ENCODE assay signal across 25 mouse cellular contexts in the genomic region with DNA sequence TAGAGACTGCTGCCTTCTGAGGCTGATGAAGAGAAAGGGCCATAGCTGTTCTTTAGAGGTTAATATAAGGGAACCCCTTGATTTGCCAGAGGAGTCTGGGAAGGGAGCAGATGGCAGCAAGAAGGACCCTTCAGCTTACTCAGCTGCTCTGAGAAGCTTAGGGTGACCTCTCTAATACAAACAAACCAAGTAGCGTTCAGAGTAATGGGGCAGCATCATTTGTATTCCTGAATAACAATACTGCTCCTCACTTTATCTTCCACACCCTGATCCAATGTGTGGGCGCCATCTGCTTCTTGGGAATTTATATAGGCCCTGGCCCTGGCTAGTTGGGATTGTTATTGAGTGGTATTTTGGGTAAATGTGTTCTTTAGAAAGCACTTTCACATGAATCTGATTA. TPM values are rescaled to one million over a fixed set of nuclear protein-coding genes. Genes with fewer than 3 reads are reported as not detected.
DNase-seq lines count a peak whose midpoint lies in the region; ATAC-seq and TF ChIP-seq lines count a peak whose summit lies in the region.
"Had no signal": no experiment of that assay in that cellular context is flagged by ENCODE, and none has a peak within 500 bp of the region (broad histone marks: within the 10 kb centered on the region; RNA-seq: fewer than 3 reads in every experiment).

No protein-coding gene starts in this region.

- H3K4me3 ChIP-seq in hindbrain, embryonic 13.5 days, result no peak overlapping the region
- no peak overlapping the region for H3K4me3 ChIP-seq in hindbrain, embryonic 10.5 days
- no peak overlapping the region for H3K4me3 ChIP-seq in ES-E14 (ENCODE audit: insufficient read depth in 1 of 2, low read depth in 1 of 2, low read length in 2 of 2, poor library complexity in 1 of 2, severe bottlenecking in 1 of 2)
- no peak overlapping the region for H3K4me3 ChIP-seq in forebrain, embryonic 15.5 days
- H3K4me3 ChIP-seq in stomach, postnatal 0 days (ENCODE audit: low read depth, low read length), result no peak overlapping the region
- H3K4me3 ChIP-seq: embryonic facial prominence, embryonic 15.5 days; heart, embryonic 12.5 days; layer of hippocampus, adult 2 months; limb, embryonic 12.5 days; myocyte had no signal

- no peak overlapping the region for H3K9ac ChIP-seq in hindbrain, embryonic 13.5 days
- no peak overlapping the region for H3K9ac ChIP-seq in ES-E14 (ENCODE audit: insufficient read depth, low read depth, low read length, poor library complexity, severe bottlenecking)
- H3K9ac ChIP-seq in forebrain, embryonic 15.5 days (replicated peaks), result no peak overlapping the region
- H3K9ac ChIP-seq in stomach, postnatal 0 days (ENCODE audit: low read length), result no peak overlapping the region
- H3K9ac ChIP-seq: embryonic facial prominence, embryonic 15.5 days; heart, embryonic 12.5 days; limb, embryonic 12.5 days; liver, postnatal 0 days had no signal

- 0 out of 2 replicates have a peak overlapping the region, but pooled peaks have one; percentile 6 for H3K27ac ChIP-seq in hindbrain, embryonic 13.5 days
- no peak overlapping the region for H3K27ac ChIP-seq in hindbrain, embryonic 10.5 days
- no peak overlapping the region for H3K27ac ChIP-seq in ES-E14 (ENCODE audit: insufficient read depth, low read depth, low read length, poor library complexity, severe bottlenecking)
- H3K27ac ChIP-seq in forebrain, embryonic 15.5 days (replicated peaks), result peak overlapping the region; percentile 48; the same call in 1 of the 2 replicates
- no peak overlapping the region for H3K27ac ChIP-seq in stomach, postnatal 0 days (replicated peaks)
- H3K27ac ChIP-seq: embryonic facial prominence, embryonic 15.5 days; hindbrain, postnatal 0 days; layer of hippocampus, adult 2 months; limb, embryonic 12.5 days had no signal

- H3K9me3 ChIP-seq in hindbrain, embryonic 13.5 days, result no peaks in the 10 kb centered on the region
- no peaks in the 10 kb centered on the region for H3K9me3 ChIP-seq in hindbrain, embryonic 10.5 days
- H3K9me3 ChIP-seq in ES-E14 (ENCODE audit: control insufficient read depth, insufficient read depth, low read depth, low read length), result no peaks in the 10 kb centered on the region
- H3K9me3 ChIP-seq in forebrain, embryonic 15.5 days, result no peaks in the 10 kb centered on the region
- H3K9me3 ChIP-seq in stomach, postnatal 0 days (ENCODE audit: control insufficient read depth, low read length), result no peaks in the 10 kb centered on the region
- H3K9me3 ChIP-seq: embryonic facial prominence, embryonic 15.5 days; heart, embryonic 12.5 days; limb, embryonic 12.5 days had no signal

- in situ Hi-C loops in ES-E14 (cut with MboI; ENCODE audit: low sequenced_read_pairs in 2 of 2, unreplicated experiment in 2 of 2), result no loop called here

- H3K36me3 ChIP-seq in hindbrain, embryonic 13.5 days, result no peaks in the 10 kb centered on the region
- H3K36me3 ChIP-seq in hindbrain, embryonic 10.5 days, result no peaks in the 10 kb centered on the region
- H3K36me3 ChIP-seq in ES-E14 (ENCODE audit: control insufficient read depth, insufficient read depth, low read length, poor library complexity, severe bottlenecking), result no peaks in the 10 kb centered on the region
- H3K36me3 ChIP-seq in forebrain, embryonic 15.5 days, result no peaks in the 10 kb centered on the region
- H3K36me3 ChIP-seq in stomach, postnatal 0 days (ENCODE audit: control insufficient read depth, insufficient read depth, low read length), result no peaks in the 10 kb centered on the region
- H3K36me3 ChIP-seq: embryonic facial prominence, embryonic 15.5 days; heart, embryonic 12.5 days; limb, embryonic 12.5 days had no signal

- TF ChIP-seq CTCF in stomach, postnatal 0 days (IDR thresholded peaks at IDR 0.05; ENCODE audit: low read depth), result no peak

- peaks cover 21% of the 10 kb centered on the region for H3K4me1 ChIP-seq in hindbrain, embryonic 13.5 days (replicated peaks)
- H3K4me1 ChIP-seq in hindbrain, embryonic 10.5 days (replicated peaks), result peaks cover 35% of the 10 kb centered on the region
- no peaks in the 10 kb centered on the region; a peak in 1 of 4 replicates for H3K4me1 ChIP-seq in ES-E14 (ENCODE audit: control insufficient read depth in 2 of 2, insufficient read depth in 2 of 2, low read length in 2 of 2, poor library complexity in 1 of 2)
- peaks cover 28% of the 10 kb centered on the region for H3K4me1 ChIP-seq in forebrain, embryonic 15.5 days
- H3K4me1 ChIP-seq in stomach, postnatal 0 days (replicated peaks; ENCODE audit: control insufficient read depth, insufficient read depth), result no peaks in the 10 kb centered on the region
- H3K4me1 ChIP-seq: embryonic facial prominence, embryonic 15.5 days; heart, embryonic 12.5 days; limb, embryonic 12.5 days had no signal

- H3K27me3 ChIP-seq in hindbrain, embryonic 13.5 days, result no peaks in the 10 kb centered on the region
- H3K27me3 ChIP-seq in hindbrain, embryonic 10.5 days (ENCODE audit: insufficient read depth, poor library complexity, severe bottlenecking), result no peaks in the 10 kb centered on the region
- no peaks in the 10 kb centered on the region for H3K27me3 ChIP-seq in forebrain, embryonic 15.5 days
- no peaks in the 10 kb centered on the region for H3K27me3 ChIP-seq in stomach, postnatal 0 days (ENCODE audit: control insufficient read depth, insufficient read depth, low read length)
- H3K27me3 ChIP-seq: embryonic facial prominence, embryonic 15.5 days; heart, embryonic 12.5 days; limb, embryonic 12.5 days had no signal

- TF ChIP-seq EP300 in stomach, postnatal 0 days (optimal IDR thresholded peaks at IDR 0.05), result no peak

- no peak overlapping the region for H3K4me2 ChIP-seq in hindbrain, embryonic 13.5 days
- H3K4me2 ChIP-seq in forebrain, embryonic 15.5 days (replicated peaks), result no peak overlapping the region
- H3K4me2 ChIP-seq in stomach, postnatal 0 days (replicated peaks; ENCODE audit: low read depth), result no peak overlapping the region
- H3K4me2 ChIP-seq: embryonic facial prominence, embryonic 15.5 days; heart, embryonic 12.5 days; limb, embryonic 12.5 days; liver, embryonic 11.5 days had no signal

- WGBS in hindbrain, embryonic 13.5 days, result 40% methylated on average over 2 of the region's 2 CpGs
- 59% methylated on average over 2 of the region's 2 CpGs for WGBS in hindbrain, embryonic 10.5 days
- 43% methylated on average over 2 of the region's 2 CpGs for WGBS in forebrain, embryonic 15.5 days
- WGBS in stomach, postnatal 0 days, result 59% methylated on average over 2 of the region's 2 CpGs

- ATAC-seq in hindbrain, embryonic 13.5 days (ENCODE audit: low FRiP score), result no peak
- ATAC-seq in forebrain, embryonic 15.5 days (replicated peaks), result no peak
- no peak for ATAC-seq in stomach, postnatal 0 days (ENCODE audit: low FRiP score, low TSS enrichment)
- ATAC-seq: hindbrain, postnatal 0 days; intestine, embryonic 16.5 days; liver, postnatal 0 days; midbrain, embryonic 16.5 days had no signal

- no peak for DNase-seq in hindbrain, embryonic 10.5 days (ENCODE audit: low spot score)
- DNase-seq in ES-E14 (ENCODE audit: low read depth, low spot score), result peak; percentile 2
- peak; percentile 9 for DNase-seq in ZHBTc4 (ENCODE audit: low read depth, low spot score)
- DNase-seq in cerebellum, adult 11 months, result no peak
- no peak for DNase-seq in stomach, postnatal 0 days (ENCODE audit: low spot score)
- DNase-seq: adrenal gland, postnatal 25 days; cerebellum, postnatal 10 days; gastrocnemius, postnatal 14 days; heart, adult 11 months; heart, postnatal 14 days; kidney, postnatal 25 days; liver, postnatal 0 days; lung, postnatal 10 days; right cerebral cortex, postnatal 14 days had no signal

TF ChIP-seq in ES-E14, 5 proteins besides CTCF, POLR2A, EP300 and RAD21:
- TF ChIP-seq HCFC1 (IDR thresholded peaks at IDR 0.05; ENCODE audit: borderline replicate concordance, insufficient read depth, low read length), result no peak
- TF ChIP-seq ZNF384 (IDR thresholded peaks at IDR 0.05; ENCODE audit: low read depth, low read length), result no peak
- TF ChIP-seq MAFK (IDR thresholded peaks at IDR 0.05; ENCODE audit: insufficient read depth, low read depth, low read length), result no peak
- TF ChIP-seq ZC3H11A (IDR thresholded peaks at IDR 0.05; ENCODE audit: borderline replicate concordance, low read depth, low read length), result no peak
- no peak for TF ChIP-seq CHD2 (IDR thresholded peaks at IDR 0.05; ENCODE audit: low read depth, low read length)

RNA-seq across cellular contexts. Expression of a gene that starts 51.5 kb away (rescaled TPM):
- polyA plus RNA-seq in hindbrain, embryonic 13.5 days (2015; fragmentation: Nextera tagmentation; extraction: Ambion mirVana), result 69.7 and 70.2 TPM in 2 replicates
- polyA plus RNA-seq in hindbrain, embryonic 10.5 days (2016; fragmentation: Nextera tagmentation; extraction: Ambion mirVana), result 106 and 115 TPM in 2 replicates
- total RNA-seq in ES-E14 (2012; rRNA removed), result 65.8 and 82.5 TPM in 2 replicates
- polyA plus RNA-seq in forebrain, embryonic 15.5 days (2015; fragmentation: Nextera tagmentation; extraction: Ambion mirVana), result 72.2 and 76.7 TPM in 2 replicates
- 38.3 and 47.3 TPM in 2 replicates for polyA plus RNA-seq in stomach, postnatal 0 days (2015; fragmentation: Nextera tagmentation; extraction: Ambion mirVana)

RNA-seq across cellular contexts. Expression of a gene that starts 52.4 kb away (rescaled TPM):
- polyA plus RNA-seq in hindbrain, embryonic 13.5 days (2015; fragmentation: Nextera tagmentation; extraction: Ambion mirVana), result 19.5 and 21.5 TPM in 2 replicates
- polyA plus RNA-seq in hindbrain, embryonic 10.5 days (2016; fragmentation: Nextera tagmentation; extraction: Ambion mirVana), result 11.3 and 15.4 TPM in 2 replicates
- 14.8 and 21.8 TPM in 2 replicates for total RNA-seq in ES-E14 (2012; rRNA removed)
- polyA plus RNA-seq in forebrain, embryonic 15.5 days (2015; fragmentation: Nextera tagmentation; extraction: Ambion mirVana), result 25.5 and 28.3 TPM in 2 replicates
- polyA plus RNA-seq in stomach, postnatal 0 days (2015; fragmentation: Nextera tagmentation; extraction: Ambion mirVana), result 6.3 and 7.4 TPM in 2 replicates

Comparison
In these comparisons a context has a peak if more than half of its experiments do, and no peak if none do; other contexts are left out.
1. H3K27ac ChIP-seq: peak in hindbrain, embryonic 13.5 days (single experiment) and forebrain, embryonic 15.5 days (single experiment); none in hindbrain, embryonic 10.5 days (single experiment), ES-E14 (single experiment) and stomach, postnatal 0 days (single experiment).
2. DNase-seq: peak in ES-E14 (single experiment) and ZHBTc4 (single experiment); none in hindbrain, embryonic 10.5 days (single experiment), cerebellum, adult 11 months (single experiment) and stomach, postnatal 0 days (single experiment).